Mouse (Mus musculus) monocyte, adult 5-6 weeks (primary cell): Measurements from ENCODE around the gene P2rx1. TPM values are rescaled to one million over a fixed set of nuclear protein-coding genes. Genes with fewer than 3 reads are reported as not detected.

Experiments used
- ATAC-seq: fragments of 153-309, 156-312 bp; replicated peaks from 2 replicates; pipeline ENCODE4 v1.8.0; 2017; ENCODE audit warnings: mild to moderate bottlenecking; ENCODE audit not compliant: low TSS enrichment, insufficient number of reproducible peaks, severe bottlenecking, poor library complexity, low FRiP score
- total RNA-seq: library from RNA; stranded (forward); fragments of 200-1000, 200-491, 200-594 nt; gene quantifications from 3 replicates; pipeline ENCODE4 v1.2.3, GENCODE M21; 2017

Gene P2rx1
- total RNA-seq = 6.3 to 18.7 TPM (median 15.6 TPM) in 3 replicates

GRCm38 (mm10) chr11:72998771-72999170, at the start of gene P2rx1:
P2rx1 (plus strand) TSS chr11:72999103.
- ATAC-seq = peak; percentile 62

GRCm38 (mm10) chr11:72951137-72952000, 47.5 kb upstream of the P2rx1 start:
- ATAC-seq = no peak

GRCm38 (mm10) chr11:72952226-72952625, 46.7 kb upstream of the P2rx1 start:
- ATAC-seq = no peak

- ATAC-seq = no peak
These were observed 46.2 kb upstream of the P2rx1 start for GRCm38 (mm10) chr11:72952697-72953096.

GRCm38 (mm10) chr11:72953116-72953439, 45.8 kb upstream of the P2rx1 start:
- ATAC-seq = no peak

- peak; percentile 49 for ATAC-seq
These were observed 45.3 kb upstream of the P2rx1 start for GRCm38 (mm10) chr11:72953440-72954151.

- ATAC-seq = peak; percentile 18; the same call in 1 of the 2 replicates
These were observed 44.7 kb upstream of the P2rx1 start for GRCm38 (mm10) chr11:72954216-72954615.

GRCm38 (mm10) chr11:72955339-72955974, 43.4 kb upstream of the P2rx1 start:
- no peak for ATAC-seq

- no peak for ATAC-seq
These were observed 41.6 kb upstream of the P2rx1 start for GRCm38 (mm10) chr11:72957318-72957717.

- ATAC-seq = no peak
These were observed 38.8 kb upstream of the P2rx1 start for GRCm38 (mm10) chr11:72959924-72960679.

- no peak for ATAC-seq
These were observed 38.2 kb upstream of the P2rx1 start for GRCm38 (mm10) chr11:72960723-72961071.

GRCm38 (mm10) chr11:72961072-72961980, 37.6 kb upstream of the P2rx1 start, which contains the start of gene Atp2a3:
Atp2a3 (plus strand) TSS chr11:72961169.
- ATAC-seq = peak; percentile 70

- no peak for ATAC-seq
These were observed 36.5 kb upstream of the P2rx1 start for GRCm38 (mm10) chr11:72962378-72962777.

- no peak for ATAC-seq
These were observed 35.7 kb upstream of the P2rx1 start for GRCm38 (mm10) chr11:72963058-72963788.

- ATAC-seq = no peak
These were observed 35.1 kb upstream of the P2rx1 start for GRCm38 (mm10) chr11:72963789-72964294.

GRCm38 (mm10) chr11:72974995-72975503, 23.9 kb upstream of the P2rx1 start:
- ATAC-seq = no peak

GRCm38 (mm10) chr11:72982516-72982915, 16.4 kb upstream of the P2rx1 start:
- no peak for ATAC-seq
